Mouse (Mus musculus) mammary gland, adult 2 months (tissue): ENCODE results near the gene Hsd17b3. TPM values are rescaled to one million over a fixed set of nuclear protein-coding genes. Genes with fewer than 3 reads are reported as not detected.

Source experiments
- polyA plus RNA-seq: library from polyadenylated mRNA; depleted of rRNA; stranded (reverse); fragments of >200 nt; gene quantifications from 2 replicates; pipeline ENCODE4 v1.2.3, GENCODE M21; 2012; ENCODE audit warnings: low replicate concordance; rRNA removed

The Hsd17b3 gene
- not detected in 2 replicates for polyA plus RNA-seq

GRCm38 (mm10) chr13:64089130-64089529 lies at the start of gene Hsd17b3:
Hsd17b3 (minus strand) TSS chr13:64089230.

DNA sequence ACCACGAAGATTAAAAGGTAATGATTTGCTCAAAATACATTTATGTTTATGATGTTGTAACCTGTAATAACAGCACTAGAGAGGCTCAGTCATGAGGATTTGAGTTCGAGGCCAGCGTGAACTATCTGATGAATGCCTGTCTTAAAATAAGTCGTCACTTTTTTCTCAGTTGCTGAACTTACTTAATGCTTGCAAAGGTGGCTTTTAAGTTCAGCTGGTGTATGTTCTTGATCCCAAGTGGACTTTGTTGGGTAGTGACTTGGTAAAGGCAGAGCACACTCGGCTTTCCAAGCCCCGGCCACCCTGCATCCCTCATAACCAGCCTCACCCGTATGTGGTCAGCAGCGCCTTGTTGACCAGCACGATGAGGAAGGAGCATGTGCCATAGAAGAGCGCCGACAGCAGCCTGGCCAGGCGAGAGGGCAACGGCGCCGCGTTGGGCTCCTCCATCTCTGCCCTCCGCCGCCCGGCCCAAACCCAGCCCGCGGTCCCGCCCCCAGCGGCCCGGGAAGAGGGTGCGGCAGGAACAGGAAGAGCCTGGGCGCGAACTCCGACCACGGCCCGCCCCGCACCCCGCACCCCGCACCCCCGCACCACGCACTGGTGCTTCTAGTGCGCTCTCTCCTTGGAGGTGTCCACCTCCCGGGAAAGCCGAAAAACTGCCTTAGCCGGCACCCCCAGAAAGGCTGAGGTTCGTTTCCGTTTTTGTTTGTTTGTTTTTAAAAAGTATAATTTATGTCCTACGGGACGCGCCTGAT lies 40.0 kb upstream of the Hsd17b3 start, which contains the start of gene Slc35d2:
Gene Slc35d2 (minus strand): TSS at position 511 of the 758 bp plus-strand sequence.

Other genes with a start within 250 kb of the Hsd17b3 start
- 7.3 and 7.6 TPM in 2 replicates for gene Slc35d2, start 40.1 kb upstream of the Hsd17b3 start, polyA plus RNA-seq
- gene Zfp367, start 64.0 kb upstream of the Hsd17b3 start, polyA plus RNA-seq: 2.4 and 6.7 TPM in 2 replicates
- 12.1 and 13.5 TPM in 2 replicates for gene Habp4, start 72.6 kb upstream of the Hsd17b3 start, polyA plus RNA-seq
- gene Cdc14b, start 186.1 kb upstream of the Hsd17b3 start, polyA plus RNA-seq: 2.8 and 5.8 TPM in 2 replicates
- gene Aaed1, start 223.5 kb upstream of the Hsd17b3 start, polyA plus RNA-seq: 8.8 and 20.4 TPM in 2 replicates